12 mouse cellular contexts compared by ENCODE assay signal in genomic region chr13:92592268-92592785, GRCm38 (mm10). TPM values are rescaled to one million over a fixed set of nuclear protein-coding genes. Genes with fewer than 3 reads are reported as not detected.
DNase-seq lines count a peak whose midpoint lies in the region; ATAC-seq lines count a peak whose summit lies in the region.
"Had no signal": no experiment of that assay in that cellular context is flagged by ENCODE, and none has a peak within 500 bp of the region (broad histone marks: within the 10 kb centered on the region; RNA-seq: fewer than 3 reads in every experiment).

No protein-coding gene starts in this region.

- no peaks in the 10 kb centered on the region for H3K27me3 ChIP-seq in heart, embryonic 16.5 days (ENCODE audit: control insufficient read depth, insufficient read depth, low read length)
- H3K27me3 ChIP-seq in midbrain, embryonic 15.5 days (replicated peaks): no peaks in the 10 kb centered on the region
- H3K27me3 ChIP-seq in midbrain, embryonic 13.5 days: no peaks in the 10 kb centered on the region
- no peaks in the 10 kb centered on the region for H3K27me3 ChIP-seq in intestine, embryonic 16.5 days (replicated peaks; ENCODE audit: control insufficient read depth, insufficient read depth, low read length)
- no peaks in the 10 kb centered on the region for H3K27me3 ChIP-seq in stomach, embryonic 15.5 days (replicated peaks)
- H3K27me3 ChIP-seq: neural tube, embryonic 12.5 days had no signal

- ATAC-seq in heart, embryonic 16.5 days (replicated peaks; ENCODE audit: extremely low read depth, insufficient read depth, low FRiP score): no peak
- ATAC-seq in midbrain, embryonic 15.5 days (replicated peaks): no peak
- ATAC-seq in midbrain, embryonic 13.5 days: no peak
- ATAC-seq in intestine, embryonic 16.5 days: no peak
- no peak for ATAC-seq in stomach, embryonic 15.5 days (ENCODE audit: insufficient read depth, low FRiP score, low read depth)

- no peaks in the 10 kb centered on the region for H3K36me3 ChIP-seq in heart, embryonic 16.5 days (ENCODE audit: control insufficient read depth, insufficient read depth)
- no peaks in the 10 kb centered on the region for H3K36me3 ChIP-seq in midbrain, embryonic 15.5 days (replicated peaks)
- no peaks in the 10 kb centered on the region for H3K36me3 ChIP-seq in midbrain, embryonic 13.5 days
- no peaks in the 10 kb centered on the region for H3K36me3 ChIP-seq in intestine, embryonic 16.5 days (ENCODE audit: control insufficient read depth, insufficient read depth, low read length)
- H3K36me3 ChIP-seq in stomach, embryonic 15.5 days: no peaks in the 10 kb centered on the region
- H3K36me3 ChIP-seq: neural tube, embryonic 12.5 days had no signal

- H3K9ac ChIP-seq in heart, embryonic 16.5 days (ENCODE audit: low read length): no peak overlapping the region
- H3K9ac ChIP-seq in midbrain, embryonic 15.5 days: no peak overlapping the region
- no peak overlapping the region for H3K9ac ChIP-seq in midbrain, embryonic 13.5 days (replicated peaks)
- 0 out of 2 replicates have a peak overlapping the region, but pooled peaks have one; percentile 32 for H3K9ac ChIP-seq in intestine, embryonic 16.5 days (ENCODE audit: low read depth, low read length)
- no peak overlapping the region for H3K9ac ChIP-seq in stomach, embryonic 15.5 days
- H3K9ac ChIP-seq: neural tube, embryonic 12.5 days had no signal

- H3K4me1 ChIP-seq in heart, embryonic 16.5 days (ENCODE audit: control insufficient read depth, insufficient read depth, low read length): peaks cover 11% of the 10 kb centered on the region
- H3K4me1 ChIP-seq in midbrain, embryonic 15.5 days: peaks cover 21% of the 10 kb centered on the region
- peaks cover 25% of the 10 kb centered on the region for H3K4me1 ChIP-seq in midbrain, embryonic 13.5 days (replicated peaks)
- H3K4me1 ChIP-seq in intestine, embryonic 16.5 days (ENCODE audit: control insufficient read depth, insufficient read depth, low read length): peaks cover 33% of the 10 kb centered on the region
- H3K4me1 ChIP-seq in stomach, embryonic 15.5 days: peaks cover 19% of the 10 kb centered on the region

- H3K4me2 ChIP-seq in heart, embryonic 16.5 days (ENCODE audit: low read depth, low read length): peak overlapping the region; percentile 15; the same call in 1 of the 2 replicates
- H3K4me2 ChIP-seq in midbrain, embryonic 15.5 days: no peak overlapping the region
- no peak overlapping the region for H3K4me2 ChIP-seq in midbrain, embryonic 13.5 days (replicated peaks)
- H3K4me2 ChIP-seq in intestine, embryonic 16.5 days (ENCODE audit: low read depth, low read length): no peak overlapping the region
- no peak overlapping the region for H3K4me2 ChIP-seq in stomach, embryonic 15.5 days

- H3K9me3 ChIP-seq in heart, embryonic 16.5 days (replicated peaks; ENCODE audit: control insufficient read depth, low read length): no peaks in the 10 kb centered on the region
- no peaks in the 10 kb centered on the region for H3K9me3 ChIP-seq in midbrain, embryonic 15.5 days
- H3K9me3 ChIP-seq in midbrain, embryonic 13.5 days: no peaks in the 10 kb centered on the region
- no peaks in the 10 kb centered on the region for H3K9me3 ChIP-seq in intestine, embryonic 16.5 days (ENCODE audit: control insufficient read depth, low read length)
- no peaks in the 10 kb centered on the region for H3K9me3 ChIP-seq in stomach, embryonic 15.5 days
- H3K9me3 ChIP-seq: neural tube, embryonic 12.5 days had no signal

- intact Hi-C loops in heart, postnatal 25 days (cut with DNase I): no loop called here

- DNase-seq in heart, postnatal 25 days (ENCODE audit: low spot score): no peak
- DNase-seq in adrenal gland, adult 2 months: no peak

- 58% methylated on average over 5 of the region's 5 CpGs for WGBS in heart, embryonic 16.5 days
- 20% methylated on average over 5 of the region's 5 CpGs for WGBS in midbrain, embryonic 15.5 days
- WGBS in midbrain, embryonic 13.5 days: 22% methylated on average over 5 of the region's 5 CpGs
- WGBS in intestine, embryonic 16.5 days: 57% methylated on average over 5 of the region's 5 CpGs
- 45% methylated on average over 5 of the region's 5 CpGs for WGBS in stomach, embryonic 15.5 days

- H3K4me3 ChIP-seq in heart, embryonic 16.5 days (ENCODE audit: low read length): no peak overlapping the region
- no peak overlapping the region for H3K4me3 ChIP-seq in midbrain, embryonic 15.5 days
- H3K4me3 ChIP-seq in midbrain, embryonic 13.5 days (replicated peaks): no peak overlapping the region
- no peak overlapping the region for H3K4me3 ChIP-seq in intestine, embryonic 16.5 days (ENCODE audit: low read length)
- H3K4me3 ChIP-seq in stomach, embryonic 15.5 days (replicated peaks): no peak overlapping the region
- H3K4me3 ChIP-seq: neural tube, embryonic 12.5 days had no signal

- H3K27ac ChIP-seq in heart, embryonic 16.5 days (ENCODE audit: low read length): no peak overlapping the region
- H3K27ac ChIP-seq in midbrain, embryonic 15.5 days: 0 out of 2 replicates have a peak overlapping the region, but pooled peaks have one; percentile 17
- H3K27ac ChIP-seq in midbrain, embryonic 13.5 days: no peak overlapping the region
- peak overlapping the region; percentile 81 for H3K27ac ChIP-seq in intestine, embryonic 16.5 days (ENCODE audit: low read length)
- peak overlapping the region; percentile 67 for H3K27ac ChIP-seq in stomach, embryonic 15.5 days
- H3K27ac ChIP-seq: hindbrain, postnatal 0 days; neural tube, embryonic 12.5 days had no signal

RNA-seq across cellular contexts. Expression of gene Spz1, which starts 16.4 kb away (rescaled TPM):
- polyA plus RNA-seq in heart, embryonic 16.5 days (2015; fragmentation: Nextera tagmentation; extraction: Ambion mirVana): not detected in 2 replicates
- total RNA-seq in heart, postnatal 25 days (2021): not detected
- polyA plus RNA-seq in midbrain, embryonic 15.5 days (2015; fragmentation: Nextera tagmentation; extraction: Ambion mirVana): not detected in 2 replicates
- polyA plus RNA-seq in midbrain, embryonic 13.5 days (2015; fragmentation: Nextera tagmentation; extraction: Ambion mirVana): not detected in 2 replicates
- polyA plus RNA-seq in intestine, embryonic 16.5 days (2015; fragmentation: Nextera tagmentation; extraction: Ambion mirVana): not detected in 2 replicates
- polyA plus RNA-seq in stomach, embryonic 15.5 days (2015; fragmentation: Nextera tagmentation; extraction: Ambion mirVana): not detected in 2 replicates
- total RNA-seq in adrenal gland, adult 2 months (2021): not detected
- polyA plus RNA-seq in adrenal gland, adult 2 months (2012; rRNA removed): not detected in 2 replicates
- total RNA-seq: gastrocnemius, postnatal 4 days; hindbrain, postnatal 0 days; layer of hippocampus, adult 8-10 months; left cerebral cortex, postnatal 4 days had no signal
- polyA plus RNA-seq: hindbrain, postnatal 0 days; neural tube, embryonic 12.5 days had no signal

RNA-seq across cellular contexts. Expression of gene Serinc5, which starts 18.6 kb away (rescaled TPM):
- polyA plus RNA-seq in heart, embryonic 16.5 days (2015; fragmentation: Nextera tagmentation; extraction: Ambion mirVana): 11.0 and 13.6 TPM in 2 replicates
- total RNA-seq in heart, postnatal 25 days (2021): 10 to 100 TPM; 15.3 to 17.5 TPM
- polyA plus RNA-seq in midbrain, embryonic 15.5 days (2015; fragmentation: Nextera tagmentation; extraction: Ambion mirVana): 18.1 and 18.6 TPM in 2 replicates
- polyA plus RNA-seq in midbrain, embryonic 13.5 days (2015; fragmentation: Nextera tagmentation; extraction: Ambion mirVana): 12.5 and 14.1 TPM in 2 replicates
- polyA plus RNA-seq in intestine, embryonic 16.5 days (2015; fragmentation: Nextera tagmentation; extraction: Ambion mirVana): 18.0 and 18.9 TPM in 2 replicates
- polyA plus RNA-seq in stomach, embryonic 15.5 days (2015; fragmentation: Nextera tagmentation; extraction: Ambion mirVana): 20.4 and 21.9 TPM in 2 replicates
- total RNA-seq in adrenal gland, adult 2 months (2021): 100 to 1,000 TPM in 1 of 2 experiments, 10 to 100 TPM in 1; 39.4 to 119 TPM
- 20.0 and 38.6 TPM in 2 replicates for polyA plus RNA-seq in adrenal gland, adult 2 months (2012; rRNA removed)

Comparison
In these comparisons a context has a peak if more than half of its experiments do, and no peak if none do; other contexts are left out.
1. H3K27ac ChIP-seq: peak in midbrain, embryonic 15.5 days (single experiment), intestine, embryonic 16.5 days (single experiment) and stomach, embryonic 15.5 days (single experiment); none in heart, embryonic 16.5 days (single experiment) and midbrain, embryonic 13.5 days (single experiment).